Mouse (Mus musculus) neural tube, embryonic 11.5 days (tissue): ENCODE results near the gene Nav2. TPM values are rescaled to one million over a fixed set of nuclear protein-coding genes. Genes with fewer than 3 reads are reported as not detected.

ENCODE experiments used
- ATAC-seq: fragments of 200-750 bp; cut with Nextera tagmentation; 2 replicates; pipeline ENCODE4 v1.8.0; 2017; ENCODE audit warnings: moderate number of reproducible peaks, mild to moderate bottlenecking, moderate TSS enrichment, moderate library complexity; ENCODE audit not compliant: insufficient read depth, low FRiP score, low TSS enrichment
- DNase-seq: peaks from one replicate; pipeline ENCODE4 v3.0.0-alpha.2; 2015; ENCODE audit warnings: low spot score
- H3K27ac ChIP-seq: fragments of 300-500 bp; sonication (generic); 2 replicates; pipeline ENCODE4 v1.5.1; 2014; ENCODE audit warnings: low read depth, mild to moderate bottlenecking, low read length
- H3K27me3 ChIP-seq: fragments of 300-500 bp; sonication (generic); 2 replicates; pipeline ENCODE4 v1.6.1; 2014; ENCODE audit warnings: mild to moderate bottlenecking, low read length, mixed read lengths; ENCODE audit not compliant: control insufficient read depth, insufficient read depth
- H3K36me3 ChIP-seq: fragments of 300-500 bp; sonication (generic); 2 replicates; pipeline ENCODE4 v1.6.1; 2014; ENCODE audit warnings: mild to moderate bottlenecking, low read length, moderate library complexity, mixed read lengths; ENCODE audit not compliant: control insufficient read depth, insufficient read depth
- H3K4me1 ChIP-seq: fragments of 300-500 bp; sonication (generic); 2 replicates; pipeline ENCODE4 v1.6.1; 2014; ENCODE audit warnings: low read length, mixed read lengths; ENCODE audit not compliant: control insufficient read depth, insufficient read depth
- H3K4me2 ChIP-seq: fragments of 300-500 bp; sonication (generic); 2 replicates; pipeline ENCODE4 v1.6.1; 2014; ENCODE audit warnings: low read depth, mild to moderate bottlenecking, moderate library complexity
- H3K4me3 ChIP-seq: fragments of 300-500 bp; sonication (generic); 2 replicates; pipeline ENCODE4 v1.5.1; 2014; ENCODE audit warnings: low read depth, low read length
- H3K9ac ChIP-seq: fragments of 300-500 bp; sonication (generic); 2 replicates; pipeline ENCODE4 v1.6.1; 2014; ENCODE audit warnings: mild to moderate bottlenecking, low read length
- H3K9me3 ChIP-seq: fragments of 300-500 bp; sonication (generic); 2 replicates; pipeline ENCODE4 v1.6.1; 2016; ENCODE audit warnings: low read length; ENCODE audit not compliant: control insufficient read depth
- WGBS: fragments of 180-500 bp; shearing (Covaris S2); extraction: QIAGEN DNeasy Blood & Tissue Kit; methylation state at CpG from one replicate; pipeline ENCODE4 v1.1.7; 2014; 5-methylcytosine and 5-hydroxymethylcytosine counted together
- polyA plus RNA-seq: library from polyadenylated mRNA; unstranded; fragments of >200 nt; fragmentation: Nextera tagmentation; extraction: Ambion mirVana; gene quantifications from 2 replicates; pipeline ENCODE4 v1.2.1, GENCODE M21; 2014

The Nav2 gene
- polyA plus RNA-seq, 1 experiment from 2014 or later, result 19.2 TPM

GRCm38 (mm10) chr7:49047336-49047735, 138.8 kb downstream of the Nav2 start:
- no peak for DNase-seq
- Histone ChIP-seq H3K9ac (no peak overlapping the region), H3K27ac (no peak overlapping the region), H3K27me3 (no peaks in the 10 kb centered on the region), H3K36me3 (no peaks in the 10 kb centered on the region), H3K4me3 (no peak overlapping the region), H3K4me2 (no peak overlapping the region), H3K4me1 (peaks cover 42% of the 10 kb centered on the region), H3K9me3 (no peaks in the 10 kb centered on the region)
- ATAC-seq, result no peak
- 63% methylated on average over 8 of the region's 8 CpGs for WGBS

DNA sequence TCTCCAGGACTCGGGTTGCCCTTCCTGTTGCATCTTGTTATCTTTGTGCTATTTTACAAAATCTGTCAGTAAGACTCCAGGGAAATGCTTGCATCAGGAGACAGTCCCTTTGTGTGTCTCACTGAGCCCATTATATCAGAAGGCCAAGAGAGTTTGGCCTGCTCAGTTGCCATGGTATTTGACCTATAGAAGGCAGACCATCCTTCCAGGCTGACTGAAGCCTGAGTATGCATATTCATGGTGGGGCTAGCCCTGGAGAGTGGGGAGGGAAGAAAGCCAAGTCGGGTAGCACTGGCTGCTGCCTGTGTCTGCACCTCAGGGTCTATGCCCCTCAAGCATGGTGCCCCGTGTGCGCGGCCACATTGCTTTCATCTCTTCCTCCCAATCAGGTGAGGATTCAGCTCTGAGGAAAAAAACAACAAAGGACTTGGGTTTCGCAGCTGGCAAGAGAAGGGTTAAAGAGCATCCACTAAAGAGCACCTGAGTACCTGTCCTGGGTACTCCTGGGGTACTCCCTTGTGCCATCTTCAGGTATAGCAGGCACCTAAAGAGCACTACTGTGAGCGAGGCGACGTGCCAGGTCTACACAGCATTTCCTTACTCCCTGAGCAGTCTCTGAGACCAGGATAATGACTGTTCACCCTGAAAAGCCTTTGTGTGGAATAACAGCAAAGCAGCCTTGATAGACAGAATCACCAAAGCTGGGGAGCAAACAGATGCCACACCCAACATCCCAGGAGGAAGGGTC, 144.5 kb downstream of the Nav2 start:
- Histone ChIP-seq H3K4me1 (peaks cover 36% of the 10 kb centered on the region), H3K4me3 (no peak overlapping the region), H3K9me3 (no peaks in the 10 kb centered on the region), H3K36me3 (no peaks in the 10 kb centered on the region), H3K27me3 (no peaks in the 10 kb centered on the region), H3K27ac (peak overlapping the region; percentile 44; the same call in 1 of the 2 replicates), H3K4me2 (no peak overlapping the region), H3K9ac (peak overlapping the region; percentile 26)
- ATAC-seq (peak; percentile 84), DNase-seq (peak; percentile 56)
- 71% methylated on average over 9 of the region's 9 CpGs for WGBS

GRCm38 (mm10) chr7:49055273-49055672, 146.8 kb downstream of the Nav2 start:
- no peak for ATAC-seq
- Histone ChIP-seq H3K4me2 (no peak overlapping the region), H3K4me1 (peaks cover 29% of the 10 kb centered on the region), H3K27ac (no peak overlapping the region), H3K9ac (no peak overlapping the region), H3K9me3 (no peaks in the 10 kb centered on the region), H3K4me3 (no peak overlapping the region), H3K36me3 (no peaks in the 10 kb centered on the region), H3K27me3 (no peaks in the 10 kb centered on the region)
- DNase-seq, result no peak
- 86% methylated on average over 10 of the region's 10 CpGs for WGBS

DNA sequence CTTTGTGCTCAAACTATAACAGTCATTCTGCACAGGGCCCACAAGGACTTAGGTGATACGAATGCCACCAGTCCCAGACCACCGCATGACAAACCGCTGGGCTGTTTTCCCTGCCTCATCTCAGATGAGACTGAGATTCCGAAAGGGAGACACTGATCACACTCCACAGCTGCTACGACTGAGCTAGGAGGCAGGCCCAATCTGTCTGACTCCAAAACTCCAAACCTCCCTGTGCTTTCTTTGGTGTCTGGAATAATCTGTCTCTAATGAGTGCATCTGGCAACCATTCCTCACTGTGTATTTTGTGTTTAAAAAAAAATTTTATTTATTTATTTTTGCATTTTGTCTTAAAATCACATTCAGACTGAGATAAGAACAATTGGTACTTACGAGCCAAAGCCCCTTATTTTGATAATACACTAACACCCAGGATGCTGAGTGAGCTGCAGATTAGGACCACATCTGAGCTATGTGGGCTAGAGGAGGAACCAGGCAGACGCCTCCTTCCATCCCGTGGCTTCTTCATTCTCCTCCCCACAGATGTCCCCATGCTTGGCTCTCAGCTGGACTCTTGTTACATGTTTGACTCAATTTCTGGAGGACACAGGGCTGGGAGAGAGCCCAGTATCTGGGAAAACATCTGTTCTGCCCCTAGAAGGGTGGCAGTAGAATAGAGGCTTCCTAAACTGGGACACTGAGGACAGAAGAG, 149.9 kb downstream of the Nav2 start:
- Histone ChIP-seq H3K4me3 (no peak overlapping the region), H3K9ac (no peak overlapping the region), H3K4me1 (peaks cover 10% of the 10 kb centered on the region), H3K27ac (no peak overlapping the region), H3K36me3 (no peaks in the 10 kb centered on the region), H3K9me3 (no peaks in the 10 kb centered on the region), H3K27me3 (no peaks in the 10 kb centered on the region), H3K4me2 (no peak overlapping the region)
- ATAC-seq, result no peak
- no peak for DNase-seq
- WGBS, result 70% methylated on average over 8 of the region's 8 CpGs

DNA sequence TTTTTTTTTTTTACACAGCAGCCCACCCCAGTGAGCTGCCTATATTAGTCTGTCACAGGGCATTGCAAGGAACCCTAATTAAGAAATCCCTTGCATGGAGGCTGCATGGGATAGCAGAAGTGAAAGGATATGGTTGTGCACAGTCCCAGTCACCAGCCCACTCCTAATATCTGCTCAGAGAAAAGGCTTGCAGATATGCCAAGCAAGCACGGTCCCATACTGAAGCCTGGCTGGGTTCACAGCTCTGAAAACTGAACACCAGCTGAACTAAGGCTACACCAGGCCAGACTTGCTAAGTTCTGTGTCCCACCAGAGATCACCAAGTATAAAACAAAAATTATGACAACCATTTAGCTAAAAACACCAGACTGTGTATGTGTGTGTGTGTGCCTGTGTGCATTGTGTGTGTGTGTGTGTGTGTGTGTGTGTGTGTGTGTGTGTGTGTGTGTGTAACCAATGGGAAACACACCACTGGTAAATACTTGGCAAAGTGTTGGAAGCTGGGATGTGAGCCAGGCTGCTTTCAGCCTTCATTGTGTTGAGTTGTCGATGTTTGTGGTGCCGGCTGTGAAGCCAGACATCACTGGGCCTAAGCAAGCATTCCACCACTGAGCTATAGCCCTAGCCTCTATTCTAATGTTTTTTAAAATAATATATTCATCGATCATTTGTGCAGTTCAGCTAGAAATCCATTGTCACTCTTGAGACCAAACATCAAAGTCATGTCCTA, 156.4 kb downstream of the Nav2 start:
- WGBS, result 90% methylated on average over 4 of the region's 4 CpGs
- Histone ChIP-seq H3K36me3 (no peaks in the 10 kb centered on the region), H3K27ac (no peak overlapping the region), H3K9me3 (no peaks in the 10 kb centered on the region), H3K4me3 (no peak overlapping the region), H3K27me3 (no peaks in the 10 kb centered on the region), H3K4me1 (peaks cover 39% of the 10 kb centered on the region), H3K4me2 (no peak overlapping the region), H3K9ac (no peak overlapping the region)
- DNase-seq, result no peak
- no peak for ATAC-seq

- Histone ChIP-seq H3K36me3 (no peaks in the 10 kb centered on the region), H3K4me3 (no peak overlapping the region), H3K4me1 (peaks cover 48% of the 10 kb centered on the region), H3K27ac (peak overlapping the region; percentile 69), H3K9me3 (no peaks in the 10 kb centered on the region), H3K4me2 (no peak overlapping the region), H3K27me3 (no peaks in the 10 kb centered on the region), H3K9ac (no peak overlapping the region)
- DNase-seq, result peak; percentile 64
- 31% methylated on average over 9 of the region's 9 CpGs for WGBS
- peak; percentile 69 for ATAC-seq
Measured at GRCm38 (mm10) chr7:49065621-49066475, 157.3 kb downstream of the Nav2 start.

- DNase-seq (no peak), ATAC-seq (no peak)
- no peaks in the 10 kb centered on the region for H3K9me3 ChIP-seq
- peaks cover 55% of the 10 kb centered on the region for H3K4me1 ChIP-seq
- no peak overlapping the region for H3K27ac ChIP-seq
- H3K4me3 ChIP-seq, result no peak overlapping the region
- no peak overlapping the region for H3K9ac ChIP-seq
- H3K27me3 ChIP-seq, result no peaks in the 10 kb centered on the region
- H3K36me3 ChIP-seq, result no peaks in the 10 kb centered on the region
- 90% methylated on average over 1 of the region's 1 CpGs for WGBS
- no peak overlapping the region for H3K4me2 ChIP-seq
Measured at GRCm38 (mm10) chr7:49066828-49067227, 158.3 kb downstream of the Nav2 start.

DNA sequence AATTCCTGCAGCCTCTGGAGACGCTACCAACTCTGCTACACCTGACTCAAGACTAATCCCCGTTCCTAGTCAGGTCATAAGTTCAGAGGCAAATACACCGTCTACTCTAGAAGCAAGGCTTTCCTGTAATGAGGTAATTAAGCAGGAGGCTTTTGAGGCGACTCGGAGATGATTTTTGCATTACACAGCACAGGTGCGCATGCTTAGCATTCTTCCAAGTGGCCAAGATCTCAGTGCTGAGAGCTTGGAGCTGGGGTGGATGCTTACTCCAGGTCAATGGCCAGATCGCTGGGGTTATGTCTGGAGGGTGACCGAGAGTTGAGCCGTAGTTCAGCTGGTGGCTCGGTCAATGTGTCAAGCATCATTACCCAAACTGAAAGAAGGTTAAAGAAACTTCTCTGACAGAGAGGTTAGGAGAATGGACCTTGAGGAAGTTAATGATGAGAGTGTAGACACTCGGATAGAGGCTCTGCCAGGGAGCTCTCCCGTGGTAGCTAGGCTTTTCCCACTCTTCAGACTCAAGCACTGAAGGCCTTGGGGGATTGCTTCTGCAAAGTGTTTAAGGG, 161.0 kb downstream of the Nav2 start:
- Histone ChIP-seq H3K27ac (no peak overlapping the region), H3K4me1 (peaks cover 58% of the 10 kb centered on the region)

More for the DNA sequence above, 161.0 kb downstream of the Nav2 start:
- Histone ChIP-seq H3K27me3 (no peaks in the 10 kb centered on the region), H3K4me2 (no peak overlapping the region), H3K9ac (no peak overlapping the region), H3K36me3 (no peaks in the 10 kb centered on the region), H3K4me3 (no peak overlapping the region), H3K9me3 (no peaks in the 10 kb centered on the region)
- ATAC-seq (no peak), DNase-seq (no peak)
- WGBS, result 46% methylated on average over 12 of the region's 12 CpGs
